Mouse (Mus musculus): ENCODE results near the gene Cdk12.

GRCm38 (mm10) chr11:98213311-98213710, 10.5 kb downstream of the Cdk12 start:
- TF ChIP-seq HCFC1 (IDR thresholded peaks at IDR 0.05; ENCODE audit: borderline replicate concordance, insufficient read depth, low read length) = no peak
- no peak for TF ChIP-seq ZC3H11A (IDR thresholded peaks at IDR 0.05; ENCODE audit: borderline replicate concordance, low read depth, low read length)
- no peak for TF ChIP-seq CHD2 (IDR thresholded peaks at IDR 0.05; ENCODE audit: low read depth, low read length)

Measured in ES-E14 (cell line).